Mouse (Mus musculus): ENCODE measurements around the gene Dusp2. TPM values are rescaled to one million over a fixed set of nuclear protein-coding genes. Genes with fewer than 3 reads are reported as not detected.

The Dusp2 gene
- polyA plus RNA-seq, 1 experiment from 2014 or later: 6.1 TPM

GRCm38 (mm10) chr2:127370561-127371483 is 34.9 kb downstream of the Dusp2 start:
- Histone ChIP-seq H3K9ac (ENCODE audit: low read length) (no peak overlapping the region), H3K27ac (ENCODE audit: low read length) (no peak overlapping the region), H3K4me1 (replicated peaks; ENCODE audit: control insufficient read depth, insufficient read depth, low read length) (no peaks in the 10 kb centered on the region; the same call in 1 of the 2 replicates), H3K4me3 (ENCODE audit: low read length) (no peak overlapping the region), H3K27me3 (ENCODE audit: control insufficient read depth, insufficient read depth, low read depth, low read length) (peaks cover 2% of the 10 kb centered on the region; the same call in 1 of the 2 replicates), H3K36me3 (ENCODE audit: control insufficient read depth, insufficient read depth, low read length) (no peaks in the 10 kb centered on the region), H3K9me3 (ENCODE audit: control insufficient read depth, low read length) (no peaks in the 10 kb centered on the region), H3K4me2 (ENCODE audit: low read depth, low read length) (no peak overlapping the region)
- 0 out of 2 replicates have a peak, but pooled peaks have one; percentile 21 for ATAC-seq (ENCODE audit: low read depth)
- 22% methylated on average over 9 of the region's 9 CpGs for WGBS

GRCm38 (mm10) chr2:127371484-127371861 is 35.5 kb downstream of the Dusp2 start:
- Histone ChIP-seq H3K4me3 (ENCODE audit: low read length) (no peak overlapping the region), H3K9ac (ENCODE audit: low read length) (no peak overlapping the region), H3K4me1 (replicated peaks; ENCODE audit: control insufficient read depth, insufficient read depth, low read length) (no peaks in the 10 kb centered on the region; the same call in 1 of the 2 replicates), H3K4me2 (ENCODE audit: low read depth, low read length) (no peak overlapping the region), H3K36me3 (ENCODE audit: control insufficient read depth, insufficient read depth, low read length) (no peaks in the 10 kb centered on the region), H3K27me3 (ENCODE audit: control insufficient read depth, insufficient read depth, low read depth, low read length) (no peaks in the 10 kb centered on the region), H3K27ac (ENCODE audit: low read length) (no peak overlapping the region), H3K9me3 (ENCODE audit: control insufficient read depth, low read length) (no peaks in the 10 kb centered on the region)
- no peak for ATAC-seq (ENCODE audit: low read depth)
- 80% methylated on average over 1 of the region's 1 CpGs for WGBS

GRCm38 (mm10) chr2:127372082-127372481 is 36.1 kb downstream of the Dusp2 start:
- 80% methylated on average over 2 of the region's 2 CpGs for WGBS
- Histone ChIP-seq H3K36me3 (ENCODE audit: control insufficient read depth, insufficient read depth, low read length) (no peaks in the 10 kb centered on the region), H3K27ac (ENCODE audit: low read length) (no peak overlapping the region), H3K9ac (ENCODE audit: low read length) (no peak overlapping the region), H3K4me1 (replicated peaks; ENCODE audit: control insufficient read depth, insufficient read depth, low read length) (no peaks in the 10 kb centered on the region; the same call in 1 of the 2 replicates), H3K4me3 (ENCODE audit: low read length) (no peak overlapping the region), H3K9me3 (ENCODE audit: control insufficient read depth, low read length) (no peaks in the 10 kb centered on the region), H3K27me3 (ENCODE audit: control insufficient read depth, insufficient read depth, low read depth, low read length) (no peaks in the 10 kb centered on the region), H3K4me2 (ENCODE audit: low read depth, low read length) (no peak overlapping the region)
- no peak for ATAC-seq (ENCODE audit: low read depth)

- no peak for ATAC-seq (ENCODE audit: low read depth)
- Histone ChIP-seq H3K27ac (ENCODE audit: low read length) (no peak overlapping the region), H3K4me1 (replicated peaks; ENCODE audit: control insufficient read depth, insufficient read depth, low read length) (no peaks in the 10 kb centered on the region; the same call in 1 of the 2 replicates), H3K9ac (ENCODE audit: low read length) (no peak overlapping the region), H3K36me3 (ENCODE audit: control insufficient read depth, insufficient read depth, low read length) (no peaks in the 10 kb centered on the region), H3K4me3 (ENCODE audit: low read length) (no peak overlapping the region), H3K27me3 (ENCODE audit: control insufficient read depth, insufficient read depth, low read depth, low read length) (no peaks in the 10 kb centered on the region), H3K4me2 (ENCODE audit: low read depth, low read length) (no peak overlapping the region), H3K9me3 (ENCODE audit: control insufficient read depth, low read length) (no peaks in the 10 kb centered on the region)
- WGBS: 90% methylated on average over 3 of the region's 3 CpGs
Measured at GRCm38 (mm10) chr2:127374131-127374530, 38.2 kb downstream of the Dusp2 start.

- WGBS: 21% methylated on average over 3 of the region's 3 CpGs
- no peak overlapping the region for H3K27ac ChIP-seq (ENCODE audit: low read length)
- no peak overlapping the region for H3K4me3 ChIP-seq (ENCODE audit: low read length)
- no peaks in the 10 kb centered on the region for H3K27me3 ChIP-seq (ENCODE audit: control insufficient read depth, insufficient read depth, low read depth, low read length)
- H3K36me3 ChIP-seq (ENCODE audit: control insufficient read depth, insufficient read depth, low read length): no peaks in the 10 kb centered on the region
- H3K4me1 ChIP-seq (replicated peaks; ENCODE audit: control insufficient read depth, insufficient read depth, low read length): no peaks in the 10 kb centered on the region; the same call in 1 of the 2 replicates
- H3K9me3 ChIP-seq (ENCODE audit: control insufficient read depth, low read length): no peaks in the 10 kb centered on the region
- no peak overlapping the region for H3K4me2 ChIP-seq (ENCODE audit: low read depth, low read length)
- no peak overlapping the region for H3K9ac ChIP-seq (ENCODE audit: low read length)
- 0 out of 2 replicates have a peak, but pooled peaks have one; percentile 9 for ATAC-seq (ENCODE audit: low read depth)
Measured at GRCm38 (mm10) chr2:127375087-127375486, 39.1 kb downstream of the Dusp2 start.

- 37% methylated on average over 7 of the region's 7 CpGs for WGBS
- Histone ChIP-seq H3K4me1 (replicated peaks; ENCODE audit: control insufficient read depth, insufficient read depth, low read length) (no peaks in the 10 kb centered on the region; the same call in 1 of the 2 replicates), H3K9me3 (ENCODE audit: control insufficient read depth, low read length) (no peaks in the 10 kb centered on the region), H3K4me2 (ENCODE audit: low read depth, low read length) (no peak overlapping the region), H3K36me3 (ENCODE audit: control insufficient read depth, insufficient read depth, low read length) (no peaks in the 10 kb centered on the region), H3K9ac (ENCODE audit: low read length) (no peak overlapping the region), H3K4me3 (ENCODE audit: low read length) (no peak overlapping the region), H3K27me3 (ENCODE audit: control insufficient read depth, insufficient read depth, low read depth, low read length) (no peaks in the 10 kb centered on the region), H3K27ac (ENCODE audit: low read length) (no peak overlapping the region)
- ATAC-seq (ENCODE audit: low read depth): no peak
Measured at GRCm38 (mm10) chr2:127375759-127376341, 39.9 kb downstream of the Dusp2 start.

GRCm38 (mm10) chr2:127376423-127377051 is 40.6 kb downstream of the Dusp2 start:
- no peaks in the 10 kb centered on the region for H3K9me3 ChIP-seq (ENCODE audit: control insufficient read depth, low read length)
- H3K4me2 ChIP-seq (ENCODE audit: low read depth, low read length): no peak overlapping the region
- H3K27me3 ChIP-seq (ENCODE audit: control insufficient read depth, insufficient read depth, low read depth, low read length): no peaks in the 10 kb centered on the region
- no peaks in the 10 kb centered on the region; the same call in 1 of the 2 replicates for H3K4me1 ChIP-seq (replicated peaks; ENCODE audit: control insufficient read depth, insufficient read depth, low read length)
- H3K27ac ChIP-seq (ENCODE audit: low read length): no peak overlapping the region
- 77% methylated on average over 6 of the region's 6 CpGs for WGBS
- no peaks in the 10 kb centered on the region for H3K36me3 ChIP-seq (ENCODE audit: control insufficient read depth, insufficient read depth, low read length)
- no peak overlapping the region for H3K9ac ChIP-seq (ENCODE audit: low read length)
- no peak overlapping the region for H3K4me3 ChIP-seq (ENCODE audit: low read length)
- no peak for ATAC-seq (ENCODE audit: low read depth)

GRCm38 (mm10) chr2:127377942-127378610 is 42.1 kb downstream of the Dusp2 start:
- no peak for ATAC-seq (ENCODE audit: low read depth)
- Histone ChIP-seq H3K4me2 (ENCODE audit: low read depth, low read length) (no peak overlapping the region), H3K36me3 (ENCODE audit: control insufficient read depth, insufficient read depth, low read length) (no peaks in the 10 kb centered on the region), H3K4me3 (ENCODE audit: low read length) (no peak overlapping the region), H3K27ac (ENCODE audit: low read length) (no peak overlapping the region), H3K9me3 (ENCODE audit: control insufficient read depth, low read length) (no peaks in the 10 kb centered on the region), H3K27me3 (ENCODE audit: control insufficient read depth, insufficient read depth, low read depth, low read length) (no peaks in the 10 kb centered on the region), H3K4me1 (replicated peaks; ENCODE audit: control insufficient read depth, insufficient read depth, low read length) (no peaks in the 10 kb centered on the region; the same call in 1 of the 2 replicates), H3K9ac (ENCODE audit: low read length) (no peak overlapping the region)
- 58% methylated on average over 7 of the region's 7 CpGs for WGBS

Measured in lung, embryonic 16.5 days (tissue).